Mouse (Mus musculus): ENCODE measurements at regions not wholly inside any gene's neighbourhood (a gene's known extent, or its start where the extent isn't known, plus 50 kb on each side); places are given as distances from the start of the nearest gene placed in this dataset.
A peak's percentile ranks its signal among the peaks of the same experiment; 100 is the strongest.

DNA sequence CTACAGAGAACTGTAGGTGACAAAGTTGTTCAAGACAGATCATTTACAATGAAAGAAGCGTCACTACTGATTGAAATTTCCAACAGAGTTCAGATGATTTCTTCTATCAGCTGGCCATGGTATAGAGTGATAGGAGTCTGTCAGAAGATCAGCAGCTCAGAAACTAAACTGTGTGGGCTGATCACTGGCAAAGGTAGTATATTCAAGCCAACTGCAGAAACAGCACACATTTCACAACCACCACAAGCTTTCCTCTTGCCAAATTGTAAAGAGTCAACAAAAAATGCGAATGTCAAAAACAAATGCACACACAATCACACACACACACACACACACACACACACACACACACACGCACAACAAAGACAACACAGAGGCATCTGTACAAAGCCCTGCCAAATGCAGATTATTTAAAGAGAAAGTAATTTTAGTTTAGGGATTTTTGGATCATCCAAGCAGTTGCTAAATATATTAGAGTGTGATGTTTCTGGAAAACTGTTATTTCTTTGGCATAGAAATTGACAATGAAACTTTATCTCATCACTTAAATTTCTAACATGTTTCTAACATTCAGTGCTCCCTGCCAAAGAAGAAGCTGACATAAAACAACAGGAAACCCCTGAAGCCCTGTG is 959.3 kb upstream of the Hs3st1 start:
- Histone ChIP-seq H3K36me3 (ENCODE audit: insufficient read depth) (no peaks in the 10 kb centered on the region), H3K4me1 (ENCODE audit: insufficient read depth) (no peaks in the 10 kb centered on the region), H3K4me3 (ENCODE audit: low read depth, low read length) (no peak overlapping the region), H3K9ac (no peak overlapping the region), H3K9me3 (ENCODE audit: low read length) (no peaks in the 10 kb centered on the region), H3K27me3 (ENCODE audit: insufficient read depth, low read length) (no peaks in the 10 kb centered on the region), H3K4me2 (ENCODE audit: low read depth) (no peak overlapping the region), H3K27ac (ENCODE audit: low read depth, low read length) (no peak overlapping the region)
- ATAC-seq (peak; percentile 69), DNase-seq (no peak)
- 68% methylated on average over 3 of the region's 3 CpGs for WGBS
- TF ChIP-seq CTCF (IDR thresholded peaks at IDR 0.05; ENCODE audit: low read depth), result no peak

DNA sequence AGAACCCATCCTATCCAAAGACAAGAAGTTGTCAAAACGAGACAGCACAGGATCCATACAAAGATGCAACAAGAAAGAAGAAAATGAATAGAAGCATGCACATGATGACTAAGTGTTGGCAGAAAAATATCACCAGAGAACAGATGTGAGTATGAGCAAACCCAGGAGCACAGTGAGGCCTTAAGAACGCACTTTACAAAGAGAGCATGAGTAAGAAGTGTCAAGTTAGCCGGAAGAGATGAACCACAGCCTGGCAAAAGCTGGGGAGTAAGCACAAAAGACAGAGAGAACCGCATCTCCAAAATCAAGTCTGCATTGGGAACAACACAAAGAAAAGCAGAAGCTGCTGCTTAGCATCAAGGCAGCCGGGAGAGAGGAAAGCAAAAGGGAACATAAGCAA is 946.4 kb upstream of the Hs3st1 start:
- peak; percentile 19; the same call in 1 of the 2 replicates for ATAC-seq
- TF ChIP-seq CTCF (IDR thresholded peaks at IDR 0.05; ENCODE audit: low read depth), result no peak
- H3K27me3 ChIP-seq (ENCODE audit: insufficient read depth, low read length), result no peaks in the 10 kb centered on the region
- no peak overlapping the region for H3K9ac ChIP-seq
- no peak overlapping the region for H3K27ac ChIP-seq (ENCODE audit: low read depth, low read length)
- no peaks in the 10 kb centered on the region for H3K9me3 ChIP-seq (ENCODE audit: low read length)
- no peak for DNase-seq
- no peak overlapping the region for H3K4me3 ChIP-seq (ENCODE audit: low read depth, low read length)
- no peak overlapping the region for H3K4me2 ChIP-seq (ENCODE audit: low read depth)
- no peaks in the 10 kb centered on the region for H3K36me3 ChIP-seq (ENCODE audit: insufficient read depth)
- WGBS, result 72% methylated on average over 5 of the region's 5 CpGs
- H3K4me1 ChIP-seq (ENCODE audit: insufficient read depth), result no peaks in the 10 kb centered on the region

- no peak overlapping the region for H3K27ac ChIP-seq (ENCODE audit: low read depth, low read length)
- 61% methylated on average over 3 of the region's 3 CpGs for WGBS
- no peaks in the 10 kb centered on the region for H3K36me3 ChIP-seq (ENCODE audit: insufficient read depth)
- H3K4me3 ChIP-seq (ENCODE audit: low read depth, low read length), result no peak overlapping the region
- no peaks in the 10 kb centered on the region for H3K9me3 ChIP-seq (ENCODE audit: low read length)
- peak; percentile 88 for ATAC-seq
- TF ChIP-seq CTCF (IDR thresholded peaks at IDR 0.05; ENCODE audit: low read depth), result no peak
- H3K27me3 ChIP-seq (ENCODE audit: insufficient read depth, low read length), result no peaks in the 10 kb centered on the region
- DNase-seq, result peak; percentile 50
- H3K4me2 ChIP-seq (ENCODE audit: low read depth), result no peak overlapping the region
- H3K4me1 ChIP-seq (ENCODE audit: insufficient read depth), result no peaks in the 10 kb centered on the region
- no peak overlapping the region for H3K9ac ChIP-seq
Observed at GRCm38 (mm10) chr5:40697517-40698298, 942.4 kb upstream of the Hs3st1 start.
